Mouse (Mus musculus): ENCODE measurements around the gene Peli2. TPM values are rescaled to one million over a fixed set of nuclear protein-coding genes. Genes with fewer than 3 reads are reported as not detected.
A peak's percentile ranks its signal among the peaks of the same experiment; 100 is the strongest.

The Peli2 gene
- polyA plus RNA-seq, 3 experiments from 2014 or later = 0.32 to 0.65 (median 0.47) TPM

- no peak for ATAC-seq
These were observed 174.8 kb downstream of the Peli2 start for GRCm38 (mm10) chr14:48295410-48295809.

GRCm38 (mm10) chr14:48295815-48296271 is 175.2 kb downstream of the Peli2 start:
- no peak for ATAC-seq

GRCm38 (mm10) chr14:48296820-48297219 is 176.2 kb downstream of the Peli2 start:
- ATAC-seq = no peak

GRCm38 (mm10) chr14:48302471-48303186 is 182.0 kb downstream of the Peli2 start:
- no peak for ATAC-seq

GRCm38 (mm10) chr14:48303235-48303634 is 182.6 kb downstream of the Peli2 start:
- no peak for ATAC-seq

GRCm38 (mm10) chr14:48303841-48304240 is 183.2 kb downstream of the Peli2 start:
- ATAC-seq = peak; percentile 41

GRCm38 (mm10) chr14:48313234-48313633 is 192.6 kb downstream of the Peli2 start:
- no peak for ATAC-seq

GRCm38 (mm10) chr14:48316396-48316795 is 195.8 kb downstream of the Peli2 start:
- no peak for ATAC-seq

GRCm38 (mm10) chr14:48323771-48324459 is 203.3 kb downstream of the Peli2 start:
- no peak for ATAC-seq

- no peak for ATAC-seq
These were observed 203.8 kb downstream of the Peli2 start for GRCm38 (mm10) chr14:48324460-48324850.

- no peak for ATAC-seq
These were observed 207.1 kb downstream of the Peli2 start for GRCm38 (mm10) chr14:48327746-48328145.

GRCm38 (mm10) chr14:48329716-48330365 is 209.2 kb downstream of the Peli2 start:
- no peak for ATAC-seq

All from inflammation-experienced regulatory T-cells, adult 6 months (primary cell).